Mouse (Mus musculus) midbrain, embryonic 16.5 days (tissue): ENCODE results near the gene 6330409D20Rik. TPM values are rescaled to one million over a fixed set of nuclear protein-coding genes. Genes with fewer than 3 reads are reported as not detected.

ENCODE experiments used
- ATAC-seq: fragments of 200-750 bp; cut with Nextera tagmentation; 2 replicates; pipeline ENCODE4 v1.8.0; 2017; ENCODE audit warnings: moderate TSS enrichment
- H3K27ac ChIP-seq: fragments of 300-500 bp; sonication (generic); 2 replicates; pipeline ENCODE4 v1.5.1; 2014; ENCODE audit warnings: mild to moderate bottlenecking, low read length, mixed read lengths
- H3K27me3 ChIP-seq: fragments of 300-500 bp; sonication (generic); 2 replicates; pipeline ENCODE4 v1.6.1; 2014; ENCODE audit warnings: low read depth, low read length, mixed read lengths; ENCODE audit not compliant: control insufficient read depth, insufficient read depth
- H3K36me3 ChIP-seq: fragments of 300-500 bp; sonication (generic); 2 replicates; pipeline ENCODE4 v1.6.1; 2014; ENCODE audit warnings: mild to moderate bottlenecking, low read length, moderate library complexity, mixed read lengths; ENCODE audit not compliant: control insufficient read depth, insufficient read depth
- H3K4me1 ChIP-seq: fragments of 300-500 bp; sonication (generic); 2 replicates; pipeline ENCODE4 v1.6.1; 2014; ENCODE audit warnings: mild to moderate bottlenecking, low read length, mixed read lengths; ENCODE audit not compliant: control insufficient read depth, insufficient read depth
- H3K4me2 ChIP-seq: fragments of 300-500 bp; sonication (generic); 2 replicates; pipeline ENCODE4 v1.6.1; 2014; ENCODE audit warnings: mild to moderate bottlenecking, low read length, mixed read lengths
- H3K4me3 ChIP-seq: fragments of 300-500 bp; sonication (generic); 2 replicates; pipeline ENCODE4 v1.5.1; 2014; ENCODE audit warnings: low read depth, mild to moderate bottlenecking, low read length, moderate library complexity, mixed read lengths
- H3K9ac ChIP-seq: fragments of 300-500 bp; sonication (generic); 2 replicates; pipeline ENCODE4 v1.6.1; 2014; ENCODE audit warnings: low read depth, low read length, mixed read lengths
- H3K9me3 ChIP-seq: fragments of 300-500 bp; sonication (generic); replicated peaks from 2 replicates; pipeline ENCODE4 v1.6.1; 2014; ENCODE audit warnings: mild to moderate bottlenecking, low read length, mixed read lengths; ENCODE audit not compliant: control insufficient read depth, poor library complexity, severe bottlenecking
- WGBS: fragments of 180-500 bp; shearing (Covaris S2); extraction: QIAGEN DNeasy Blood & Tissue Kit; methylation state at CpG from one replicate; pipeline ENCODE4 v1.1.7; 2014; 5-methylcytosine and 5-hydroxymethylcytosine counted together
- polyA plus RNA-seq: library from polyadenylated mRNA; unstranded; fragments of >200 nt; fragmentation: Nextera tagmentation; extraction: Ambion mirVana; gene quantifications from 2 replicates; pipeline ENCODE4 v1.2.1, GENCODE M21; 2015

The 6330409D20Rik gene
- polyA plus RNA-seq, 1 experiment from 2014 or later: 3.5 TPM

GRCm38 (mm10) chr2:32712108-32712551 lies 28.7 kb downstream of the 6330409D20Rik start:
- peaks cover 18% of the 10 kb centered on the region for H3K4me1 ChIP-seq
- H3K27me3 ChIP-seq: no peaks in the 10 kb centered on the region
- peak overlapping the region; percentile 99 for H3K4me2 ChIP-seq
- H3K9ac ChIP-seq: peak overlapping the region; percentile 86
- H3K9me3 ChIP-seq: no peaks in the 10 kb centered on the region
- peaks cover 17% of the 10 kb centered on the region for H3K36me3 ChIP-seq
- H3K27ac ChIP-seq: peak overlapping the region; percentile 100
- peak; percentile 20 for ATAC-seq
- peak overlapping the region; percentile 96 for H3K4me3 ChIP-seq
- 0% methylated on average over 41 of the region's 41 CpGs for WGBS

- no peak for ATAC-seq
- Histone ChIP-seq H3K9ac (peak overlapping the region; percentile 86), H3K27me3 (no peaks in the 10 kb centered on the region), H3K4me3 (peak overlapping the region; percentile 96), H3K36me3 (peaks cover 23% of the 10 kb centered on the region), H3K9me3 (no peaks in the 10 kb centered on the region), H3K27ac (no peak overlapping the region; the same call in 1 of the 2 replicates), H3K4me2 (peak overlapping the region; percentile 99), H3K4me1 (peaks cover 18% of the 10 kb centered on the region)
- WGBS: 26% methylated on average over 9 of the region's 9 CpGs
Observed at GRCm38 (mm10) chr2:32711301-32712056, 29.3 kb downstream of the 6330409D20Rik start.

GRCm38 (mm10) chr2:32710425-32710824 lies 30.4 kb downstream of the 6330409D20Rik start:
- H3K27me3 ChIP-seq: no peaks in the 10 kb centered on the region
- H3K9me3 ChIP-seq: no peaks in the 10 kb centered on the region
- no peak for ATAC-seq
- peaks cover 28% of the 10 kb centered on the region for H3K36me3 ChIP-seq
- no peak overlapping the region for H3K4me2 ChIP-seq
- WGBS: 91% methylated on average over 5 of the region's 5 CpGs
- no peak overlapping the region for H3K27ac ChIP-seq
- H3K4me1 ChIP-seq: peaks cover 18% of the 10 kb centered on the region
- H3K9ac ChIP-seq: no peak overlapping the region
- H3K4me3 ChIP-seq: no peak overlapping the region

GRCm38 (mm10) chr2:32709521-32710137 lies 31.2 kb downstream of the 6330409D20Rik start:
- no peak overlapping the region for H3K27ac ChIP-seq
- WGBS: 93% methylated on average over 20 of the region's 20 CpGs
- no peak overlapping the region for H3K4me3 ChIP-seq
- H3K36me3 ChIP-seq: peaks cover 31% of the 10 kb centered on the region
- H3K4me1 ChIP-seq: peaks cover 18% of the 10 kb centered on the region
- ATAC-seq: no peak
- H3K27me3 ChIP-seq: no peaks in the 10 kb centered on the region
- no peaks in the 10 kb centered on the region for H3K9me3 ChIP-seq
- H3K4me2 ChIP-seq: no peak overlapping the region
- H3K9ac ChIP-seq: no peak overlapping the region

- Histone ChIP-seq H3K9me3 (no peaks in the 10 kb centered on the region), H3K4me2 (no peak overlapping the region), H3K36me3 (peaks cover 33% of the 10 kb centered on the region), H3K9ac (no peak overlapping the region), H3K27me3 (no peaks in the 10 kb centered on the region), H3K4me1 (peaks cover 11% of the 10 kb centered on the region), H3K27ac (no peak overlapping the region), H3K4me3 (no peak overlapping the region)
- WGBS: 42% methylated on average over 3 of the region's 3 CpGs
- ATAC-seq: no peak
Observed at GRCm38 (mm10) chr2:32708643-32709042, 32.2 kb downstream of the 6330409D20Rik start.

GRCm38 (mm10) chr2:32706971-32707370 lies 33.8 kb downstream of the 6330409D20Rik start:
- Histone ChIP-seq H3K27me3 (no peaks in the 10 kb centered on the region), H3K9ac (no peak overlapping the region), H3K4me1 (peaks cover 9% of the 10 kb centered on the region), H3K36me3 (peaks cover 38% of the 10 kb centered on the region), H3K4me2 (no peak overlapping the region), H3K27ac (no peak overlapping the region), H3K9me3 (no peaks in the 10 kb centered on the region), H3K4me3 (no peak overlapping the region)
- no peak for ATAC-seq
- WGBS: 96% methylated on average over 6 of the region's 6 CpGs

GRCm38 (mm10) chr2:32705018-32705417 lies 35.8 kb downstream of the 6330409D20Rik start:
- WGBS: 93% methylated on average over 7 of the region's 7 CpGs
- no peak overlapping the region for H3K27ac ChIP-seq
- no peaks in the 10 kb centered on the region for H3K4me1 ChIP-seq
- H3K27me3 ChIP-seq: no peaks in the 10 kb centered on the region
- H3K4me3 ChIP-seq: no peak overlapping the region
- ATAC-seq: no peak
- no peak overlapping the region for H3K4me2 ChIP-seq
- H3K36me3 ChIP-seq: peaks cover 34% of the 10 kb centered on the region
- no peak overlapping the region for H3K9ac ChIP-seq
- no peaks in the 10 kb centered on the region for H3K9me3 ChIP-seq

- no peak for ATAC-seq
- Histone ChIP-seq H3K27me3 (no peaks in the 10 kb centered on the region), H3K27ac (no peak within 1 kb of the TSS), H3K36me3 (peaks cover 26% of the 10 kb centered on the region), H3K4me2 (no peak within 1 kb of the TSS), H3K9me3 (no peaks in the 10 kb centered on the region), H3K4me3 (no peak within 1 kb of the TSS), H3K4me1 (no peaks in the 10 kb centered on the region), H3K9ac (no peak within 1 kb of the TSS)
- WGBS: 67% methylated on average over 2 of the region's 2 CpGs
Observed at GRCm38 (mm10) chr2:32704021-32704421, 36.8 kb downstream of the 6330409D20Rik start, which contains the start of gene Fpgs. Gene Fpgs (minus strand): TSS chr2:32704145.

- H3K4me3 ChIP-seq: no peak overlapping the region
- no peak for ATAC-seq
- H3K4me2 ChIP-seq: no peak overlapping the region
- no peaks in the 10 kb centered on the region for H3K9me3 ChIP-seq
- no peak overlapping the region for H3K27ac ChIP-seq
- no peaks in the 10 kb centered on the region for H3K27me3 ChIP-seq
- H3K4me1 ChIP-seq: no peaks in the 10 kb centered on the region
- H3K36me3 ChIP-seq: peaks cover 25% of the 10 kb centered on the region
- WGBS: 96% methylated on average over 8 of the region's 8 CpGs
- H3K9ac ChIP-seq: no peak overlapping the region
Observed at GRCm38 (mm10) chr2:32703046-32703445, 37.8 kb downstream of the 6330409D20Rik start.
